Mouse (Mus musculus) liver, adult 2 months (tissue): ENCODE results near the gene 4930470P17Rik. TPM values are rescaled to one million over a fixed set of nuclear protein-coding genes. Genes with fewer than 3 reads are reported as not detected.

Experiments
- DNase-seq: peaks from one replicate; pipeline ENCODE4 v3.0.0-alpha.2; 2011; ENCODE audit warnings: low read depth, low spot score; ENCODE audit errors: extremely low read depth
- H3K27ac ChIP-seq: fragments of 200-500 bp; replicated peaks from 2 replicates; pipeline ENCODE4 v1.5.1; 2012; ENCODE audit warnings: low read depth, mild to moderate bottlenecking, control low read depth, inconsistent platforms, low read length; ENCODE audit not compliant: insufficient read depth
- H3K27me3 ChIP-seq: fragments of 200-500 bp; 2 replicates; pipeline ENCODE4 v1.6.1; 2012; ENCODE audit warnings: mild to moderate bottlenecking, moderate library complexity, low read length, inconsistent platforms; ENCODE audit not compliant: control insufficient read depth, insufficient read depth
- H3K36me3 ChIP-seq: fragments of 200-500 bp; 2 replicates; pipeline ENCODE4 v1.6.1; 2012; ENCODE audit warnings: low read length, inconsistent platforms; ENCODE audit not compliant: control insufficient read depth, insufficient read depth
- H3K4me1 ChIP-seq: fragments of 200-500 bp; 2 replicates; pipeline ENCODE4 v1.6.1; 2011; ENCODE audit warnings: low read length; ENCODE audit not compliant: control insufficient read depth, insufficient read depth
- H3K4me3 ChIP-seq: fragments of 200-500 bp; 2 replicates; pipeline ENCODE4 v1.5.1; 2011; ENCODE audit warnings: low read depth, mild to moderate bottlenecking, control low read depth, low read length, moderate library complexity; ENCODE audit not compliant: insufficient read depth
- H3K79me2 ChIP-seq: fragments of 200-500 bp; 2 replicates; pipeline ENCODE4 v1.6.1; 2012; ENCODE audit warnings: inconsistent platforms, mild to moderate bottlenecking, low read length, moderate library complexity; ENCODE audit not compliant: control insufficient read depth, insufficient read depth
- H3K9ac ChIP-seq: fragments of 200-500 bp; 2 replicates; pipeline ENCODE4 v1.6.1; 2012; ENCODE audit warnings: low read depth, mild to moderate bottlenecking, control low read depth, inconsistent platforms, low read length
- CTCF ChIP-seq: fragments of 200-500 bp; IDR thresholded peaks from 2 replicates; pipeline ENCODE4 v1.5.1; 2011; ENCODE audit warnings: low read depth, low read length, control low read depth
- POLR2A ChIP-seq: fragments of 200-500 bp; IDR thresholded peaks from 2 replicates; pipeline ENCODE4 v1.6.1; 2011; ENCODE audit warnings: low read length, control low read depth; ENCODE audit not compliant: insufficient read depth; ENCODE audit errors: extremely low read depth
- WGBS: fragments of 180-500 bp; shearing (Covaris S2); methylation state at CpG from one replicate; pipeline ENCODE4 v1.1.7; 2018; 5-methylcytosine and 5-hydroxymethylcytosine counted together
- polyA plus RNA-seq: library from polyadenylated mRNA; depleted of rRNA; stranded (reverse); fragments of >200 nt; gene quantifications from 2 replicates; pipeline ENCODE4 v1.2.3, GENCODE M21; 2012
- total RNA-seq: library from RNA; depleted of rRNA; stranded (reverse); fragments of >200 nt; gene quantifications from 2 replicates; pipeline ENCODE4 v1.2.3, GENCODE M21; 2014

4930470P17Rik gene
- total and polyA plus RNA-seq, 2 experiments: not detected

GRCm38 (mm10) chr2:170592161-170592560, 9.7 kb downstream of the 4930470P17Rik start:
- no peak overlapping the region for H3K4me3 ChIP-seq
- TF ChIP-seq POLR2A (no peak), CTCF (no peak)
- no peak for DNase-seq
- no peaks in the 10 kb centered on the region for H3K36me3 ChIP-seq
- WGBS: 88% methylated on average over 6 of the region's 6 CpGs
- no peak overlapping the region for H3K27ac ChIP-seq
- no peaks in the 10 kb centered on the region for H3K79me2 ChIP-seq
- no peaks in the 10 kb centered on the region for H3K4me1 ChIP-seq
- no peak overlapping the region for H3K9ac ChIP-seq
- no peaks in the 10 kb centered on the region for H3K27me3 ChIP-seq

GRCm38 (mm10) chr2:170588369-170588900, 13.4 kb downstream of the 4930470P17Rik start:
- WGBS: 85% methylated on average over 9 of the region's 9 CpGs
- no peak overlapping the region for H3K9ac ChIP-seq

GRCm38 (mm10) chr2:170584678-170585077, 17.1 kb downstream of the 4930470P17Rik start:
- 92% methylated on average over 13 of the region's 13 CpGs for WGBS
- Histone ChIP-seq H3K27me3 (no peaks in the 10 kb centered on the region), H3K4me3 (no peak overlapping the region), H3K9ac (no peak overlapping the region), H3K79me2 (no peaks in the 10 kb centered on the region), H3K36me3 (no peaks in the 10 kb centered on the region), H3K4me1 (no peaks in the 10 kb centered on the region), H3K27ac (no peak overlapping the region)
- TF ChIP-seq POLR2A: no peak
- TF ChIP-seq CTCF: no peak
- no peak for DNase-seq

More at GRCm38 (mm10) chr2:170588369-170588900, 13.4 kb downstream of the 4930470P17Rik start:
- Histone ChIP-seq H3K4me3 (no peak overlapping the region), H3K27ac (no peak overlapping the region), H3K36me3 (no peaks in the 10 kb centered on the region), H3K4me1 (no peaks in the 10 kb centered on the region), H3K79me2 (no peaks in the 10 kb centered on the region), H3K27me3 (no peaks in the 10 kb centered on the region)
- DNase-seq: no peak
- TF ChIP-seq CTCF: no peak
- TF ChIP-seq POLR2A: no peak

- H3K27me3 ChIP-seq: no peaks in the 10 kb centered on the region
- H3K4me1 ChIP-seq: no peaks in the 10 kb centered on the region
- H3K27ac ChIP-seq: no peak overlapping the region
- DNase-seq: no peak
- WGBS: 85% methylated on average over 10 of the region's 10 CpGs
- H3K4me3 ChIP-seq: no peak overlapping the region
- H3K79me2 ChIP-seq: no peaks in the 10 kb centered on the region
- no peaks in the 10 kb centered on the region for H3K36me3 ChIP-seq
- H3K9ac ChIP-seq: no peak overlapping the region
- TF ChIP-seq CTCF (no peak), POLR2A (no peak)
These were observed 22.3 kb downstream of the 4930470P17Rik start for GRCm38 (mm10) chr2:170579551-170579950.

GRCm38 (mm10) chr2:170578588-170578987, 23.2 kb downstream of the 4930470P17Rik start:
- no peaks in the 10 kb centered on the region for H3K27me3 ChIP-seq
- H3K9ac ChIP-seq: no peak overlapping the region
- no peak for DNase-seq
- H3K27ac ChIP-seq: no peak overlapping the region
- no peaks in the 10 kb centered on the region for H3K36me3 ChIP-seq
- H3K4me1 ChIP-seq: no peaks in the 10 kb centered on the region
- WGBS: 81% methylated on average over 5 of the region's 5 CpGs
- H3K79me2 ChIP-seq: no peaks in the 10 kb centered on the region
- TF ChIP-seq POLR2A (no peak), CTCF (no peak)
- H3K4me3 ChIP-seq: no peak overlapping the region

- H3K4me3 ChIP-seq: no peak overlapping the region
- no peak overlapping the region for H3K27ac ChIP-seq
- H3K79me2 ChIP-seq: no peaks in the 10 kb centered on the region
- DNase-seq: no peak
- H3K9ac ChIP-seq: no peak overlapping the region
- no peak for TF ChIP-seq POLR2A
- no peak for TF ChIP-seq CTCF
- 77% methylated on average over 3 of the region's 3 CpGs for WGBS
- H3K27me3 ChIP-seq: no peaks in the 10 kb centered on the region
- no peaks in the 10 kb centered on the region for H3K36me3 ChIP-seq
- no peaks in the 10 kb centered on the region for H3K4me1 ChIP-seq
These were observed 24.3 kb downstream of the 4930470P17Rik start for GRCm38 (mm10) chr2:170577502-170577901.
